Mouse (Mus musculus): Measurements from ENCODE around the gene Ocm.

- TF ChIP-seq CTCF (IDR thresholded peaks at IDR 0.05; ENCODE audit: low read depth, low read length), result no peak
- TF ChIP-seq POLR2A (IDR thresholded peaks at IDR 0.05; ENCODE audit: borderline replicate concordance, low read depth, low read length), result no peak
These were observed 12.7 kb upstream of the Ocm start for GRCm38 (mm10) chr5:144039156-144039675.
